Mouse (Mus musculus) retina, postnatal 1 day (tissue): ENCODE results near the gene Gadd45b.
A peak's percentile ranks its signal among the peaks of the same experiment; 100 is the strongest.

Experiments
- DNase-seq: peaks from one replicate; pipeline ENCODE4 v3.0.0-alpha.2; 2012

The Gadd45b gene

GRCm38 (mm10) chr10:80958979-80959637 is 29.2 kb downstream of the Gadd45b start:
- no peak for DNase-seq

DNA sequence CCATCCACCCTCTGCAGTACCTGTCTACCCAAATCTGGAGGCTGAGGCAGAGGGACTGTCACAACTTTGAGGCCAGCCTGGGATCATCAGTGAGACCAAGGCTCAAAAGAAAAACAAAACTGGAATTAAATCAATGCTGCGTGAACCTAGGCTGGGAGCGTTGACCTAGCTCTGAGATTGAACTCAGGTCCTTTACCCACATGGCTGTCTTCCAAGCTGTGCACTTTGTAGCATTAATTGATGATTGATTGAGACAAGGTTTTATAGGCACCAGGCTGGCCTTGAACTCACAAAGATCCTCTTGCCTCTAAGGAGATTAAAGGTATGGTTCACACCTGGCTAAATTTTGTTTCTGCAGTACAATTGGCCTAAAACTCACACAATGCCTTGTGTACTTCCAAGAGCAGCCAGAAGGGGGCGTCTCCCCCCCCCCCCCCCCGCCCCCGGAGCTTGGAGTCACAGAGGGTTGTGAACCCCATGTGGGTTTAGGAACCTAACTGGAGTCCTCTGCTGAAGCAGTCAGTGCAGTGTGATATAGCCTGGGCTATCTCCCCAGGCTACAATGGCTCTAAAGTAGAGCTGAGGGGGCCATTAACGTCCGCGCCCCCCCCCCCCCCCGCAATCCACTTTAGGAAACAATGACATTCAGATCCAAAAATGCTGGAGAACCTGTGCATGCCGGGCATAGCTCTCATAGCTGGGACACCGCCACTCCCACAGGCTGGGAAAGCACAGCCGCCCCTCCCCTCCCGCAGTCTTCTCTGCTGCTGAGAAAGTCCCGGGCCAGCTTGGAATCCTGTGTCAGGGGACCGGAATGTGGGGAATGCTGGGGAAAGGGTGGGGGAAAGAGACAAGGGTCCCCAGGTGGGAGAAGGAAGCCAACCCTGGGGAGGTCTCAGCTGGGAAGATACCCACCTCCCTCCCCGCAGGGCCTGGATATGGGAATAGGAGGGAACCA is 31.0 kb downstream of the Gadd45b start:
- peak; percentile 56 for DNase-seq

GRCm38 (mm10) chr10:80962051-80962472 is 32.2 kb downstream of the Gadd45b start:
- DNase-seq: no peak

- no peak for DNase-seq
These were observed 32.7 kb downstream of the Gadd45b start for GRCm38 (mm10) chr10:80962585-80962984.

GRCm38 (mm10) chr10:80963031-80963975 is 33.4 kb downstream of the Gadd45b start:
- DNase-seq: peak; percentile 57

DNA sequence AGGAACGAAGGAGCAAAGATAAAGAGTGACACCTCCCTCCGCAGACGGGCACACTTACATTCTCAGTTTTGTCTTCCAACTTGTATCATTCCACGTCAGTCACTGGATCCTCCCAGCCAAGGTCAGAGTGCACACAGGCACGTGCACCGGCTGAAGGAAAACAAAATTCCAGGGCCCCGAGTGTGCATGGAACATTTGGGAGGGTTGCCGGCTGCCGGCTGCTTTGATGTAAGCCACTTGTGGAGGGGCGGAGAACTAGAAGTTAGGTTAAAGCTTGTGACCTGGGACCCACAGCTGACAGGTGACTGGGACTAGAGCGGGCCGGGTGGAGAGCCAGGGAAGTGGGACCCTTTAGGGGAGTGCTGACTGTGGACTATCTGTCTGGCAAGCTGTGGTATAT is 36.4 kb downstream of the Gadd45b start:
- no peak for DNase-seq

- no peak for DNase-seq
These were observed 37.3 kb downstream of the Gadd45b start for GRCm38 (mm10) chr10:80967101-80967656.

DNA sequence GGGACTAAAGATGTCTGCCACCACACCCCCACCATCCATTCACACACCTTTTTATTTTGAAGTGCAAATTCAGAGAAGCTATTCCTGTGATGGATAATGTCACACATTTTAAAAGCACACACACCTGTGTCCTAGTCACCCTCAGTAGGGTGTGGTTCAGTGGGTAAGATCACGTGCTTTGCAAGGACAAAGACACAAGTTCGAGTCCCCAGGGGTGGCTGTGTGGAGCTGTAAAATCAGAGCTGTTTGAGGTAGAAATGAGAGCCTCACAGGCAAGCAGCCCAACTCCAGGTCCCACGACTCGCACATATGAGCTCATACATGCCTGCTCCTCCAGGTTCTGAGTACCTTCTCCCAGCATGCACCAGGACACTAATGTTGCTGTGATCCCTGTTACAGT is 38.2 kb downstream of the Gadd45b start:
- DNase-seq: no peak

DNA sequence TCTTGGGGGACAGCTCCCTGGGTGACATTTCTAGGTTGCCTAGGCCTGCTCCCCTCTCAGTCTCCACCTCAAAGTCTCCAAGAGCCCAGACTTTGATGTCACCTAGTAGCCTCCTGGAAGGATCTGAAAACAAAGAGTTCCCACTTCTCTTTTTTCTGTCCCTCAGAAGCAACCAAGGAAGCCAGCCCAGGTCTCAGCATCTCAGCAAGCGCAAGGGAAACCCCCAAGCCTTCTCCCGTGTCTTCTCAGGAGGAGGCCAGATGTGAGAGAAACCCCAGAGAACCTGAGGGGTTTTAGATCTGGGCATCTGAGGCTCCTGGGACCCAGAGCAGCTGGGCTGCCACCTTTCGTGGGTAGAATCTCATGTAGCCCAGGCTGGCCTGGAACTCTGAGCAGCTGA is 39.4 kb downstream of the Gadd45b start:
- no peak for DNase-seq

GRCm38 (mm10) chr10:80970159-80970558 is 40.3 kb downstream of the Gadd45b start:
- no peak for DNase-seq

- DNase-seq: no peak
These were observed 41.7 kb downstream of the Gadd45b start for GRCm38 (mm10) chr10:80971533-80971932.

- no peak for DNase-seq
These were observed 42.5 kb downstream of the Gadd45b start for GRCm38 (mm10) chr10:80972071-80972987.

DNA sequence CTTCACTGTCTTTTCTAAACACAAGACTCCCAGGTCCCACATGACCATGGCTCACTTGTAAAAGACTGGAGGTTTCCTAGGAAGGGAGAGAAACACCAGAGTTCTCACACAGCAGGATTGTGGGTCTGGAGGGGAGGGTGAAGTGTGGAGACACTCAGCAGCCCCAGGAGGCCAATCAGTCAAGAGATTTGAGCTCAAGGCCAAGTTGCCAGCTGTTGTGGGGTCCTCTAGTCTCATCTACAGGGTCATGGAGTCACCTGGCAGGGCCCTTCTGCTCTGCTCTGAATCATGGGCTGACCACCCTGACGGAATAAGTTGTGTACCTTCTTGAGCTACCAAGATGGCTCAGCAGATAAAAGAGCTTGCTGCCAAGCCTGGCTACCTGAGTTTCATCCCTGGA is 43.8 kb downstream of the Gadd45b start:
- DNase-seq: no peak

- DNase-seq: no peak
These were observed 45.6 kb downstream of the Gadd45b start for GRCm38 (mm10) chr10:80975478-80975877.

DNA sequence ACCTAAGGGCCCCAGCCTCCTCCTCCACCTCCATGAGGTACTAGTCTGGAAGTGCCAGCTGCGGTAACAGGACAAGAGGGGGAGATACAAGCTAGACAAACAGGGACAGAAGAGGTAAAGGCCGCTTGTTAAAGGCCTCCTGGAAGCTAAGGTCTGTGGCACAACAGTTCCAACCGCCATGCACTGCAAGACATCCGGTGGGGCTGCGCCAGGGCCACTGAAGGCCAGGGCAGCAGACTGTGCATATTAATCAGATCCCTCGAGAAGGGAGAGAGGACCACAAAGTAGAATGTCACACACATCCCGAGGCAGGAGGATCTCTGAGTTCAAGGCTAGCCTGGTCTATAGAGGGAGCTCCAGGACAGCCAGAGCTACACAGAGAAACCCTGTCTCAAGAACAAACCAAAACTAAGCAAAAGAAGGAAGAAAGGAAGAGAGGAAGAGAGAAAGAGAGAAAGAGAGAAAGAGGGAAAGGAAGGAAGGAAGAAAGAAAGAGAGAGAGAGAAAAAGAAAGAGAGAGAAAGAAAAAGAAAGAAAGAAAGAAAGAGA is 51.8 kb downstream of the Gadd45b start:
- DNase-seq: no peak
